ENCODE assay signal across 8 mouse cellular contexts in the genomic region with DNA sequence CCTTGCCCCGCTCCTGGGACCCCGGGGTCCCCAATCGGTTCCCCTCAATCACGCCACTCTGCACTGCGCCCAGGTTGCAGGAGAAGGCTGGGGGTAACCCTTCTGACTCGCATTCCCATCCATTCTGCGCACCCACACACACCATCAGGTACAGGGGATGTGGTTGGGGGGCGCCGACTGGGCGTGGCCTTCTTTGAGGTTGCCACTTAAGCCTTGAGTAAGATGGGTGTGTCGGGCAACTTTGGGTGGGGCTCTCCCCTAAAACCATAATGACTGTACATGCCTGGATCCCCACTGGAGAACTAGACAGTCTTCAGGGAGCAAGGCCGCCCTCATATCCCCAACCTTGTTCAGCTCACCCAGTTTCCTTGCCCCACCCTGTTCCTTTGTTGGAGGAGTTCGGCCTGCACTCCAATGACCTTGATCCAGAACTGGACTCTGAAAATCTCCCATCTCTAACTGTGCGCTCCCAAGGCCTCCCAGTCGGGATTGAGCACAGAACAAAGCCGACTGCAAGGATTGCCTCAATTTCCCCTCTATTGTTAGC. TPM values are rescaled to one million over a fixed set of nuclear protein-coding genes. Genes with fewer than 3 reads are reported as not detected.
A peak's percentile ranks its signal among the peaks of the same experiment; 100 is the strongest.
DNase-seq lines count a peak whose midpoint lies in the region; ATAC-seq and TF ChIP-seq lines count a peak whose summit lies in the region.

No protein-coding gene starts in this region.

- no peak for TF ChIP-seq CTCF in embryonic fibroblast, embryonic 13.5 days (IDR thresholded peaks at IDR 0.05; ENCODE audit: borderline replicate concordance, insufficient read depth, low read length)

- no peak overlapping the region for H3K9ac ChIP-seq in heart, embryonic 15.5 days
- H3K9ac ChIP-seq in liver, embryonic 13.5 days, result no peak overlapping the region

- ATAC-seq in heart, embryonic 15.5 days (replicated peaks; ENCODE audit: insufficient number of reproducible peaks, insufficient read depth, low FRiP score, low read depth), result no peak
- ATAC-seq in liver, embryonic 13.5 days (ENCODE audit: low read depth), result no peak

- H3K27me3 ChIP-seq in heart, embryonic 15.5 days, result peaks cover 64% of the 10 kb centered on the region
- peaks cover 69% of the 10 kb centered on the region for H3K27me3 ChIP-seq in liver, embryonic 13.5 days

- intact Hi-C loops in heart, postnatal 14 days (cut with DNase I), result no loop called here

- 10% methylated on average over 16 of the region's 16 CpGs for WGBS in heart, embryonic 15.5 days
- WGBS in liver, embryonic 13.5 days (ENCODE audit: insufficient replicate concordance), result 10% methylated on average over 16 of the region's 16 CpGs

- DNase-seq in heart, postnatal 14 days, result no peak
- peak; percentile 87 for DNase-seq in ES-CJ7 (ENCODE audit: low read depth, low spot score)
- no peak for DNase-seq in liver, embryonic 13.5 days
- no peak for DNase-seq in adrenal gland, postnatal 36 days
- DNase-seq in retina, postnatal 1 day, result no peak
- DNase-seq in retina, embryonic 14.5 days (ENCODE audit: low spot score), result no peak

- peaks cover 40% of the 10 kb centered on the region for H3K4me1 ChIP-seq in heart, embryonic 15.5 days (replicated peaks)
- H3K4me1 ChIP-seq in embryonic fibroblast, embryonic 13.5 days (ENCODE audit: control insufficient read depth, insufficient read depth, low read length), result peaks cover 15% of the 10 kb centered on the region
- H3K4me1 ChIP-seq in liver, embryonic 13.5 days (replicated peaks), result peaks cover 81% of the 10 kb centered on the region

- peak overlapping the region; percentile 39 for H3K4me3 ChIP-seq in heart, embryonic 15.5 days
- H3K4me3 ChIP-seq in embryonic fibroblast, embryonic 13.5 days (ENCODE audit: insufficient read depth, low read length), result peak overlapping the region; percentile 48
- peak overlapping the region; percentile 23 for H3K4me3 ChIP-seq in liver, embryonic 13.5 days (replicated peaks)

- H3K4me2 ChIP-seq in heart, embryonic 15.5 days, result peak overlapping the region; percentile 63
- peak overlapping the region; percentile 60 for H3K4me2 ChIP-seq in liver, embryonic 13.5 days

- H3K27ac ChIP-seq in heart, embryonic 15.5 days, result no peak overlapping the region
- H3K27ac ChIP-seq in embryonic fibroblast, embryonic 13.5 days (ENCODE audit: insufficient read depth, low read length), result no peak overlapping the region
- H3K27ac ChIP-seq in liver, embryonic 13.5 days, result no peak overlapping the region

- TF ChIP-seq POLR2A in embryonic fibroblast, embryonic 13.5 days (IDR thresholded peaks at IDR 0.05; ENCODE audit: low read depth, low read length), result no peak

- no peaks in the 10 kb centered on the region for H3K9me3 ChIP-seq in heart, embryonic 15.5 days (replicated peaks)
- H3K9me3 ChIP-seq in liver, embryonic 13.5 days (replicated peaks), result no peaks in the 10 kb centered on the region

- no peaks in the 10 kb centered on the region for H3K36me3 ChIP-seq in heart, embryonic 15.5 days
- no peaks in the 10 kb centered on the region for H3K36me3 ChIP-seq in liver, embryonic 13.5 days

RNA-seq across cellular contexts. Expression of a gene that starts 0.6 kb away (rescaled TPM):
- 2.1 and 21.6 TPM in 2 replicates for polyA plus RNA-seq in heart, embryonic 15.5 days (2015; fragmentation: Nextera tagmentation; extraction: Ambion mirVana)
- total RNA-seq in heart, postnatal 14 days (2021), result under 1 TPM; 0.61 to 0.67 TPM
- polyA plus RNA-seq in embryonic fibroblast, embryonic 13.5 days (2011; ENCODE audit: insufficient read length, low read depth, missing spikeins), result 25.5 and 32.0 TPM in 2 replicates
- polyA plus RNA-seq in liver, embryonic 13.5 days (2015; fragmentation: Nextera tagmentation; extraction: Ambion mirVana), result 1.4 and 1.9 TPM in 2 replicates
- 1 to 10 TPM; 4.5 to 4.7 TPM for total RNA-seq in adrenal gland, postnatal 36 days (2021)

RNA-seq across cellular contexts. Expression of a gene that starts 4.9 kb away (rescaled TPM):
- polyA plus RNA-seq in heart, embryonic 15.5 days (2015; fragmentation: Nextera tagmentation; extraction: Ambion mirVana), result 0.08 TPM in 1 of 2 replicates, not detected in the other
- not detected for total RNA-seq in heart, postnatal 14 days (2021)
- not detected in 2 replicates for polyA plus RNA-seq in embryonic fibroblast, embryonic 13.5 days (2011; ENCODE audit: insufficient read length, low read depth, missing spikeins)
- polyA plus RNA-seq in liver, embryonic 13.5 days (2015; fragmentation: Nextera tagmentation; extraction: Ambion mirVana), result not detected in 2 replicates
- total RNA-seq in adrenal gland, postnatal 36 days (2021), result not detected

RNA-seq across cellular contexts. Expression of a gene that starts 11.5 kb away (rescaled TPM):
- polyA plus RNA-seq in heart, embryonic 15.5 days (2015; fragmentation: Nextera tagmentation; extraction: Ambion mirVana), result 25.7 and 33.3 TPM in 2 replicates
- total RNA-seq in heart, postnatal 14 days (2021), result 10 to 100 TPM; 45.8 to 50.8 TPM
- 33.5 and 36.4 TPM in 2 replicates for polyA plus RNA-seq in embryonic fibroblast, embryonic 13.5 days (2011; ENCODE audit: insufficient read length, low read depth, missing spikeins)
- polyA plus RNA-seq in liver, embryonic 13.5 days (2015; fragmentation: Nextera tagmentation; extraction: Ambion mirVana), result 13.0 and 14.8 TPM in 2 replicates
- 10 to 100 TPM; 21.7 to 32.6 TPM for total RNA-seq in adrenal gland, postnatal 36 days (2021)

RNA-seq across cellular contexts. Expression of a gene that starts 38.3 kb away (rescaled TPM):
- 137 and 144 TPM in 2 replicates for polyA plus RNA-seq in heart, embryonic 15.5 days (2015; fragmentation: Nextera tagmentation; extraction: Ambion mirVana)
- total RNA-seq in heart, postnatal 14 days (2021), result 100 to 1,000 TPM; 136 to 149 TPM
- 512 and 557 TPM in 2 replicates for polyA plus RNA-seq in embryonic fibroblast, embryonic 13.5 days (2011; ENCODE audit: insufficient read length, low read depth, missing spikeins)
- 63.6 and 73.7 TPM in 2 replicates for polyA plus RNA-seq in liver, embryonic 13.5 days (2015; fragmentation: Nextera tagmentation; extraction: Ambion mirVana)
- total RNA-seq in adrenal gland, postnatal 36 days (2021), result 100 to 1,000 TPM; 213 to 255 TPM
